Mouse (Mus musculus): ENCODE measurements around the gene Dnah3. TPM values are rescaled to one million over a fixed set of nuclear protein-coding genes. Genes with fewer than 3 reads are reported as not detected.

Gene Dnah3
- polyA plus RNA-seq, 1 experiment from 2014 or later: 0.70 TPM

DNA sequence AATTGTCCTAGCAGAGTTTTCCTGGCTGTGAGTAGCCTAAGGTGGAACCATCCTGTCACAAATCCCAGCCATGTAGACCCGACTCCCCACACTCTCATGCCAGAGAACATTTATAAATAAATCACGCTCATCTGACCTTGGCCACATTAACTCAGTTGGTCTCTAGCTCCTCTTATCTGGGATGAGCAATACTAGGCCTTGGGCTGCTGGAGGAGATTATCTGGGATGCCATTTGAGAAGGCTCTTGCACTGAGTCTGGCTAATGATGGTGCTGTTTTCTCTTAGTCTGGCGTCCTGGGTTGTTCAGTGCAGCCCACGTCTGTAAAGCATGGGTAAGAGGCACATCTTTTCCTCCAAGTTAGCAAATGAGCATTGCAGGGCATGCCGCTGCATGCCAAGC is 14.6 kb upstream of the Dnah3 start:
- H3K4me3 ChIP-seq (ENCODE audit: low read depth, low read length): no peak overlapping the region
- H3K9ac ChIP-seq (ENCODE audit: low read depth, low read length): no peak overlapping the region
- H3K27ac ChIP-seq (replicated peaks; ENCODE audit: low read depth, low read length): no peak overlapping the region
- no peaks in the 10 kb centered on the region for H3K9me3 ChIP-seq (ENCODE audit: control insufficient read depth, low read length)
- H3K36me3 ChIP-seq (ENCODE audit: control insufficient read depth, insufficient read depth, low read length): no peaks in the 10 kb centered on the region
- ATAC-seq (ENCODE audit: low read depth): no peak
- 69% methylated on average over 5 of the region's 5 CpGs for WGBS
- H3K4me1 ChIP-seq (ENCODE audit: control insufficient read depth, insufficient read depth, low read length): no peaks in the 10 kb centered on the region
- DNase-seq (ENCODE audit: low spot score): no peak
- no peaks in the 10 kb centered on the region for H3K27me3 ChIP-seq (replicated peaks; ENCODE audit: control insufficient read depth, insufficient read depth, low read length)
- no peak overlapping the region for H3K4me2 ChIP-seq (ENCODE audit: low read depth, low read length)

DNA sequence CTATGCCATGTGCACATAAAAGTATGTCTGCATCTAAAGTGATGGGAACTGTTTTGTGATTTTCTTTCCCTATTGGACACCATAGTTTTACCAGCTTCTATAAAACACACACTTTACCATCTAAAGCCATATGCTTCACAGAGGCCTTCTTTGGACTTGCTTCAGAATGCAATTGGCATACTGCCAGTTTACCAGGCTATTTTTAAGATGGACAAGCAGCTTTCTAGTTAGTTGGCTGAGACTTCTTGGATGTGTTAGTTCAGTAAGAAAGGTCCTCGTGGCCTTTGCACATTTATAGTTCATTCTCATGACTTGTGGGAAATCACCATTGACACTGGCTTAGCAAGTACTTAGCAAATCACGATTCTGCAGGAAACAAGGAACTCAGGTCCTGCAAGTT is 11.3 kb upstream of the Dnah3 start:
- H3K4me2 ChIP-seq (ENCODE audit: low read depth, low read length): no peak overlapping the region
- H3K9me3 ChIP-seq (ENCODE audit: control insufficient read depth, low read length): no peaks in the 10 kb centered on the region
- no peak for DNase-seq (ENCODE audit: low spot score)
- H3K27me3 ChIP-seq (replicated peaks; ENCODE audit: control insufficient read depth, insufficient read depth, low read length): no peaks in the 10 kb centered on the region
- no peak overlapping the region for H3K9ac ChIP-seq (ENCODE audit: low read depth, low read length)
- peaks cover 5% of the 10 kb centered on the region; the same call in 1 of the 2 replicates for H3K4me1 ChIP-seq (ENCODE audit: control insufficient read depth, insufficient read depth, low read length)
- no peak overlapping the region for H3K4me3 ChIP-seq (ENCODE audit: low read depth, low read length)
- no peaks in the 10 kb centered on the region for H3K36me3 ChIP-seq (ENCODE audit: control insufficient read depth, insufficient read depth, low read length)
- WGBS: 62% methylated on average over 2 of the region's 2 CpGs
- no peak for ATAC-seq (ENCODE audit: low read depth)
- H3K27ac ChIP-seq (replicated peaks; ENCODE audit: low read depth, low read length): no peak overlapping the region

GRCm38 (mm10) chr7:120104975-120105374 is 9.9 kb upstream of the Dnah3 start:
- Histone ChIP-seq H3K27me3 (replicated peaks; ENCODE audit: control insufficient read depth, insufficient read depth, low read length) (no peaks in the 10 kb centered on the region), H3K4me3 (ENCODE audit: low read depth, low read length) (no peak overlapping the region), H3K9ac (ENCODE audit: low read depth, low read length) (no peak overlapping the region), H3K27ac (replicated peaks; ENCODE audit: low read depth, low read length) (no peak overlapping the region), H3K9me3 (ENCODE audit: control insufficient read depth, low read length) (no peaks in the 10 kb centered on the region), H3K4me2 (ENCODE audit: low read depth, low read length) (no peak overlapping the region), H3K36me3 (ENCODE audit: control insufficient read depth, insufficient read depth, low read length) (no peaks in the 10 kb centered on the region), H3K4me1 (ENCODE audit: control insufficient read depth, insufficient read depth, low read length) (peaks cover 5% of the 10 kb centered on the region; the same call in 1 of the 2 replicates)
- DNase-seq (ENCODE audit: low spot score) (no peak), ATAC-seq (ENCODE audit: low read depth) (no peak)
- WGBS: 57% methylated on average over 3 of the region's 3 CpGs

- no peak overlapping the region for H3K27ac ChIP-seq (replicated peaks; ENCODE audit: low read depth, low read length)
- H3K36me3 ChIP-seq (ENCODE audit: control insufficient read depth, insufficient read depth, low read length): no peaks in the 10 kb centered on the region
- peak; percentile 64 for DNase-seq (ENCODE audit: low spot score)
- no peaks in the 10 kb centered on the region for H3K27me3 ChIP-seq (replicated peaks; ENCODE audit: control insufficient read depth, insufficient read depth, low read length)
- H3K4me3 ChIP-seq (ENCODE audit: low read depth, low read length): peak overlapping the region; percentile 60
- H3K9ac ChIP-seq (ENCODE audit: low read depth, low read length): peak overlapping the region; percentile 70
- 2% methylated on average over 25 of the region's 25 CpGs for WGBS
- peaks cover 5% of the 10 kb centered on the region; the same call in 1 of the 2 replicates for H3K4me1 ChIP-seq (ENCODE audit: control insufficient read depth, insufficient read depth, low read length)
- ATAC-seq (ENCODE audit: low read depth): peak; percentile 51; the same call in 1 of the 2 replicates
- peak overlapping the region; percentile 59 for H3K4me2 ChIP-seq (ENCODE audit: low read depth, low read length)
- no peaks in the 10 kb centered on the region for H3K9me3 ChIP-seq (ENCODE audit: control insufficient read depth, low read length)
Observed at GRCm38 (mm10) chr7:120103019-120103567, 8.0 kb upstream of the Dnah3 start.

DNA sequence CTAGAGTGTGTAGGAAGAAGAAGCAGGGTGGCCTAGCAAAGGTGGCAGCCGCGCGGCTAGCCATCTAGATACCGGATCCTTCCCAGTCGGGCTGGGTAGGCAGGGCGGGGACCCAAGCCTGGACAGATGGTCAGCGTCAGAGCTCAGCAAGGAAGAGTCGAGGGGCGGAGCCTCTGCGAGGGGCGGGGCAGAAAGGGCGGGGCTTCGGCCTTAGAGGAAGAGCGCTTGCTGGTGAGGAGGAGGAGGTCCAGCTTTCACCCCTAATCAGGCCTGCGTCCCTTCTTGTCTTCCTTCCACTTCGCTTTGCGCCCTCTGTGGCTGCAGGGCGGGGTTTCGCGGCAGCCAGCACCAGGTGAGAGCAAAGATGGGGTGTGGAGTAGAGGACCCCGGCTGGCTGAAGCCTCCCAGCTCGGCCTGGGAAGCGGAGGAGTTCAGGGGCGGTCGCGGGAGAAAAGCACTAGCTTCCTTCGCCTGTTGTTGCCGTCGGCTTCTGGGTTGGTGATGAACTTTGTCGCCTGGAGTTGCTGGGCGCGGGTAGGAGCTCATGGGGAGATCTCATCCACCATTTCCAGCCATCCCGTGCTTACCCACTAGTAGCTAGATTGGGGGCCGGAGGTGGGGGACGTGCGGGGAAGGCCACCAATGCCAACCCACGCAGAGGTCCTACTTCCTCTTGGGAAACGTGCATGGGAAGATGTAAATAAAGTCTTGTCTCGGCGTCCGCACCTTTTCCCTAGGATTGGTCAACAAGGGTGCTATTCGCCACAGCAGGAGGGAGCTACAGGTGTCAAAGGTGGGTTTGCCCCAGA is 7.3 kb upstream of the Dnah3 start, which contains the start of gene Tmem159:
Tmem159 (plus strand) TSS at position 190 of the 809 bp plus-strand sequence.
- H3K27ac ChIP-seq (replicated peaks; ENCODE audit: low read depth, low read length): no peak within 1 kb of the TSS; the same call in 1 of the 2 replicates
- peak within 1 kb of the TSS; percentile 59 for H3K4me2 ChIP-seq (ENCODE audit: low read depth, low read length)
- peak within 1 kb of the TSS; percentile 60 for H3K4me3 ChIP-seq (ENCODE audit: low read depth, low read length)
- H3K9me3 ChIP-seq (ENCODE audit: control insufficient read depth, low read length): no peaks in the 10 kb centered on the region
- under 1% methylated on average over 36 of the region's 42 CpGs for WGBS
- H3K9ac ChIP-seq (ENCODE audit: low read depth, low read length): peak within 1 kb of the TSS; percentile 70
- H3K4me1 ChIP-seq (ENCODE audit: control insufficient read depth, insufficient read depth, low read length): peaks cover 5% of the 10 kb centered on the region; the same call in 1 of the 2 replicates
- DNase-seq (ENCODE audit: low spot score): peak; percentile 89
- H3K27me3 ChIP-seq (replicated peaks; ENCODE audit: control insufficient read depth, insufficient read depth, low read length): no peaks in the 10 kb centered on the region
- ATAC-seq (ENCODE audit: low read depth): peak; percentile 89
- H3K36me3 ChIP-seq (ENCODE audit: control insufficient read depth, insufficient read depth, low read length): no peaks in the 10 kb centered on the region

GRCm38 (mm10) chr7:120098403-120098802 is 3.3 kb upstream of the Dnah3 start:
- Histone ChIP-seq H3K9ac (ENCODE audit: low read depth, low read length) (no peak overlapping the region), H3K27ac (replicated peaks; ENCODE audit: low read depth, low read length) (no peak overlapping the region), H3K36me3 (ENCODE audit: control insufficient read depth, insufficient read depth, low read length) (no peaks in the 10 kb centered on the region), H3K27me3 (replicated peaks; ENCODE audit: control insufficient read depth, insufficient read depth, low read length) (no peaks in the 10 kb centered on the region), H3K4me3 (ENCODE audit: low read depth, low read length) (no peak overlapping the region), H3K4me1 (ENCODE audit: control insufficient read depth, insufficient read depth, low read length) (peaks cover 5% of the 10 kb centered on the region; the same call in 1 of the 2 replicates), H3K4me2 (ENCODE audit: low read depth, low read length) (no peak overlapping the region), H3K9me3 (ENCODE audit: control insufficient read depth, low read length) (no peaks in the 10 kb centered on the region)
- ATAC-seq (ENCODE audit: low read depth) (peak; percentile 47), DNase-seq (ENCODE audit: low spot score) (peak; percentile 54)
- WGBS: 22% methylated on average over 9 of the region's 9 CpGs

DNA sequence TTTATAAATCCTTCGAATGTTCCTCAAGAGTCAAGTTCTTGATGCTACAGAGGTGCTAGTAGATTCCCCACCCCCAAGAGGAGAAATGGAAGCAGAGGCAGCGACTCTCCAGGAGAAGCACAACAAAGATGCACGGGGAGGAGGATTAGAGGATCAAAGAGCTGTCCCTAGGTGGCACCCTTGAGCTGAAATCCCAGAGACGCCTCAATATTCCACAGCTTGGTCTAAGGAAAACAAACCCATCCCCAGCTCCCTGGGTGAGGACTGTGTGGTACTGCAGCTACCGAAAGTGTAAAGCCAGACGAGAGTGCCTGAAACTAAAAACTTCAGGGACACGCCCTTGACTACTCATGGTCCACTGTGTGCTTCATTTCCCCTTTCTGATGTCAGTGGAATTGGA is 2.8 kb upstream of the Dnah3 start:
- H3K27me3 ChIP-seq (replicated peaks; ENCODE audit: control insufficient read depth, insufficient read depth, low read length): no peaks in the 10 kb centered on the region
- no peaks in the 10 kb centered on the region for H3K36me3 ChIP-seq (ENCODE audit: control insufficient read depth, insufficient read depth, low read length)
- 6% methylated on average over 7 of the region's 7 CpGs for WGBS
- H3K4me1 ChIP-seq (ENCODE audit: control insufficient read depth, insufficient read depth, low read length): peaks cover 5% of the 10 kb centered on the region; the same call in 1 of the 2 replicates
- H3K9me3 ChIP-seq (ENCODE audit: control insufficient read depth, low read length): no peaks in the 10 kb centered on the region
- no peak overlapping the region for H3K4me2 ChIP-seq (ENCODE audit: low read depth, low read length)
- no peak overlapping the region for H3K9ac ChIP-seq (ENCODE audit: low read depth, low read length)
- ATAC-seq (ENCODE audit: low read depth): peak; percentile 41; the same call in 1 of the 2 replicates
- no peak overlapping the region for H3K4me3 ChIP-seq (ENCODE audit: low read depth, low read length)
- peak; percentile 71 for DNase-seq (ENCODE audit: low spot score)
- no peak overlapping the region for H3K27ac ChIP-seq (replicated peaks; ENCODE audit: low read depth, low read length)

DNA sequence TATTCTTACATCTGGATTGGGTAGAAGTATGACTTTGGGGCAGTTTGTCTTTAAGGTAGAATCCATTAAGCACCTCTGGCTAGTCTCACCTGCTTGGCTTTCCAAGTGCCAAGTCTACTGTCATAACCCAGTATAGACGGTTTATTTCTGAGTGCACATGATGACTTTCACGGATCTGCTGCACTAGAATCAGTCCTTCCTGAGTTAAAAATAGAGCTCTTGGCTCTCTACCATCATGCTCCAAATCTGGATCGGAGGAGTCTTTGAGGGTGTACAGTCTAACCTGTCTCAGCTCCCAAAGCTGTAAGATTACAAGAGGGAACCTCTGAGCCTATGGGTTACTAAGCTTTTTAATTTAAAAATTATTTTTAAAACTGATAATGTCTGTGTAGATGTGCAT is 864 bp downstream of the Dnah3 start:
- Histone ChIP-seq H3K27ac (replicated peaks; ENCODE audit: low read depth, low read length) (no peak overlapping the region), H3K36me3 (ENCODE audit: control insufficient read depth, insufficient read depth, low read length) (no peaks in the 10 kb centered on the region), H3K4me2 (ENCODE audit: low read depth, low read length) (no peak overlapping the region), H3K9ac (ENCODE audit: low read depth, low read length) (no peak overlapping the region), H3K4me1 (ENCODE audit: control insufficient read depth, insufficient read depth, low read length) (no peaks in the 10 kb centered on the region), H3K9me3 (ENCODE audit: control insufficient read depth, low read length) (no peaks in the 10 kb centered on the region), H3K27me3 (replicated peaks; ENCODE audit: control insufficient read depth, insufficient read depth, low read length) (no peaks in the 10 kb centered on the region), H3K4me3 (ENCODE audit: low read depth, low read length) (no peak overlapping the region)
- ATAC-seq (ENCODE audit: low read depth) (no peak), DNase-seq (ENCODE audit: low spot score) (no peak)
- WGBS: 78% methylated on average over 3 of the region's 3 CpGs
